Mouse (Mus musculus) hindbrain, embryonic 12.5 days (tissue): ENCODE measurements at regions not wholly inside any gene's neighbourhood (a gene's known extent, or its start where the extent isn't known, plus 50 kb on each side); places are given as distances from the start of the nearest gene placed in this dataset.
A peak's percentile ranks its signal among the peaks of the same experiment; 100 is the strongest.

Experiments
- ATAC-seq: fragments of 200-750 bp; cut with Nextera tagmentation; 2 replicates; pipeline ENCODE4 v1.8.0; 2017; ENCODE audit warnings: moderate TSS enrichment; ENCODE audit not compliant: low FRiP score
- H3K27ac ChIP-seq: fragments of 300-500 bp; sonication (generic); 2 replicates; pipeline ENCODE4 v1.5.1; 2016; ENCODE audit warnings: mild to moderate bottlenecking
- H3K27me3 ChIP-seq: fragments of 300-500 bp; sonication (generic); 2 replicates; pipeline ENCODE4 v1.6.1; 2016; ENCODE audit warnings: mild to moderate bottlenecking
- H3K36me3 ChIP-seq: fragments of 300-500 bp; sonication (generic); 2 replicates; pipeline ENCODE4 v1.6.1; 2016; ENCODE audit warnings: mild to moderate bottlenecking
- H3K4me1 ChIP-seq: fragments of 300-500 bp; sonication (generic); 2 replicates; pipeline ENCODE4 v1.6.1; 2016
- H3K4me2 ChIP-seq: fragments of 300-500 bp; sonication (generic); replicated peaks from 2 replicates; pipeline ENCODE4 v1.6.1; 2016; ENCODE audit warnings: mild to moderate bottlenecking
- H3K4me3 ChIP-seq: fragments of 300-500 bp; sonication (generic); 2 replicates; pipeline ENCODE4 v1.5.1; 2016; ENCODE audit warnings: mild to moderate bottlenecking
- H3K9ac ChIP-seq: fragments of 300-500 bp; sonication (generic); 2 replicates; pipeline ENCODE4 v1.6.1; 2016; ENCODE audit warnings: mild to moderate bottlenecking, moderate library complexity
- H3K9me3 ChIP-seq: fragments of 300-500 bp; sonication (generic); replicated peaks from 2 replicates; pipeline ENCODE4 v1.6.1; 2016; ENCODE audit warnings: mild to moderate bottlenecking
- WGBS: fragments of 180-500 bp; shearing (Covaris S2); methylation state at CpG from one replicate; pipeline ENCODE4 v1.1.7; 2016; 5-methylcytosine and 5-hydroxymethylcytosine counted together

- 59% methylated on average over 4 of the region's 4 CpGs for WGBS
These were observed 171.6 kb upstream of the Cadm1 start for GRCm38 (mm10) chr9:47358400-47358767.

GRCm38 (mm10) chr9:47363086-47363485 lies 166.9 kb upstream of the Cadm1 start:
- H3K4me1 ChIP-seq: peaks cover 30% of the 10 kb centered on the region
- no peaks in the 10 kb centered on the region for H3K9me3 ChIP-seq
- WGBS: 11% methylated on average over 11 of the region's 11 CpGs
- H3K4me3 ChIP-seq: no peak overlapping the region
- peak overlapping the region; percentile 18; the same call in 1 of the 2 replicates for H3K27ac ChIP-seq
- H3K9ac ChIP-seq: no peak overlapping the region
- H3K4me2 ChIP-seq: peak overlapping the region; percentile 2; the same call in 1 of the 2 replicates
- H3K27me3 ChIP-seq: peaks cover 32% of the 10 kb centered on the region
- ATAC-seq: no peak
- no peaks in the 10 kb centered on the region for H3K36me3 ChIP-seq

More at GRCm38 (mm10) chr9:47358400-47358767, 171.6 kb upstream of the Cadm1 start:
- H3K27me3 ChIP-seq: peaks cover 10% of the 10 kb centered on the region; the same call in 1 of the 2 replicates
- peaks cover 22% of the 10 kb centered on the region for H3K4me1 ChIP-seq
- H3K36me3 ChIP-seq: no peaks in the 10 kb centered on the region
- H3K4me2 ChIP-seq: no peak overlapping the region
- H3K27ac ChIP-seq: no peak overlapping the region
- no peak overlapping the region for H3K4me3 ChIP-seq
- no peaks in the 10 kb centered on the region for H3K9me3 ChIP-seq
- H3K9ac ChIP-seq: no peak overlapping the region
- peak; percentile 57; the same call in 1 of the 2 replicates for ATAC-seq

- Histone ChIP-seq H3K9me3 (no peaks in the 10 kb centered on the region), H3K36me3 (no peaks in the 10 kb centered on the region), H3K4me2 (no peak overlapping the region), H3K4me1 (peaks cover 33% of the 10 kb centered on the region), H3K27me3 (peaks cover 32% of the 10 kb centered on the region), H3K27ac (no peak overlapping the region), H3K9ac (no peak overlapping the region), H3K4me3 (no peak overlapping the region)
- no peak for ATAC-seq
- 63% methylated on average over 3 of the region's 3 CpGs for WGBS
These were observed 165.2 kb upstream of the Cadm1 start for GRCm38 (mm10) chr9:47364762-47365161.

- ATAC-seq: peak; percentile 82
These were observed 162.6 kb upstream of the Cadm1 start for GRCm38 (mm10) chr9:47367266-47367957.

GRCm38 (mm10) chr9:47368015-47368901 lies 161.7 kb upstream of the Cadm1 start:
- H3K27ac ChIP-seq: peak overlapping the region; percentile 55
- peak overlapping the region; percentile 28 for H3K4me3 ChIP-seq
- peak; percentile 75 for ATAC-seq
- H3K4me2 ChIP-seq: peak overlapping the region; percentile 63
- peak overlapping the region; percentile 2; the same call in 1 of the 2 replicates for H3K9ac ChIP-seq
- no peaks in the 10 kb centered on the region for H3K36me3 ChIP-seq
- no peaks in the 10 kb centered on the region for H3K9me3 ChIP-seq
- H3K27me3 ChIP-seq: peaks cover 21% of the 10 kb centered on the region
- WGBS: 3% methylated on average over 28 of the region's 31 CpGs
- H3K4me1 ChIP-seq: peaks cover 25% of the 10 kb centered on the region

More at GRCm38 (mm10) chr9:47367266-47367957, 162.6 kb upstream of the Cadm1 start:
- Histone ChIP-seq H3K4me3 (peak overlapping the region; percentile 28; the same call in 1 of the 2 replicates), H3K9ac (no peak overlapping the region), H3K9me3 (no peaks in the 10 kb centered on the region), H3K4me1 (peaks cover 33% of the 10 kb centered on the region), H3K36me3 (no peaks in the 10 kb centered on the region), H3K4me2 (peak overlapping the region; percentile 63), H3K27ac (0 out of 2 replicates have a peak overlapping the region, but pooled peaks have one; percentile 55), H3K27me3 (peaks cover 26% of the 10 kb centered on the region)
- WGBS: 6% methylated on average over 17 of the region's 17 CpGs

- Histone ChIP-seq H3K9ac (no peak overlapping the region), H3K36me3 (no peaks in the 10 kb centered on the region), H3K4me2 (no peak overlapping the region), H3K27ac (no peak overlapping the region), H3K9me3 (no peaks in the 10 kb centered on the region), H3K27me3 (peaks cover under 1% of the 10 kb centered on the region; the same call in 1 of the 2 replicates), H3K4me3 (no peak overlapping the region), H3K4me1 (peaks cover 17% of the 10 kb centered on the region)
- no peak for ATAC-seq
- WGBS: 86% methylated on average over 7 of the region's 7 CpGs
These were observed 157.7 kb upstream of the Cadm1 start for GRCm38 (mm10) chr9:47372296-47372695.

GRCm38 (mm10) chr9:47374086-47374485 lies 155.9 kb upstream of the Cadm1 start:
- H3K27me3 ChIP-seq: peaks cover 4% of the 10 kb centered on the region; the same call in 1 of the 2 replicates
- H3K4me1 ChIP-seq: 0 out of 2 replicates have a peak, but pooled peaks cover under 1% of the 10 kb centered on the region
- no peak for ATAC-seq
- no peak overlapping the region for H3K27ac ChIP-seq
- no peak overlapping the region for H3K4me3 ChIP-seq
- no peaks in the 10 kb centered on the region for H3K9me3 ChIP-seq
- WGBS: 96% methylated on average over 7 of the region's 7 CpGs
- H3K9ac ChIP-seq: no peak overlapping the region
- no peak overlapping the region for H3K4me2 ChIP-seq
- H3K36me3 ChIP-seq: no peaks in the 10 kb centered on the region

GRCm38 (mm10) chr9:47376645-47377044 lies 153.3 kb upstream of the Cadm1 start:
- no peak for ATAC-seq
- H3K27ac ChIP-seq: no peak overlapping the region
- no peaks in the 10 kb centered on the region for H3K4me1 ChIP-seq
- H3K9me3 ChIP-seq: no peaks in the 10 kb centered on the region
- no peak overlapping the region for H3K9ac ChIP-seq
- H3K36me3 ChIP-seq: no peaks in the 10 kb centered on the region
- no peak overlapping the region for H3K4me2 ChIP-seq
- H3K4me3 ChIP-seq: no peak overlapping the region
- WGBS: 86% methylated on average over 1 of the region's 1 CpGs
- H3K27me3 ChIP-seq: peaks cover 4% of the 10 kb centered on the region; the same call in 1 of the 2 replicates

GRCm38 (mm10) chr9:47378541-47378940 lies 151.4 kb upstream of the Cadm1 start:
- no peaks in the 10 kb centered on the region for H3K36me3 ChIP-seq
- H3K27me3 ChIP-seq: peaks cover 4% of the 10 kb centered on the region; the same call in 1 of the 2 replicates
- no peak overlapping the region for H3K4me3 ChIP-seq
- no peaks in the 10 kb centered on the region for H3K4me1 ChIP-seq
- no peak overlapping the region for H3K9ac ChIP-seq
- no peak for ATAC-seq
- H3K4me2 ChIP-seq: no peak overlapping the region
- 83% methylated on average over 5 of the region's 5 CpGs for WGBS
- H3K27ac ChIP-seq: no peak overlapping the region
- H3K9me3 ChIP-seq: no peaks in the 10 kb centered on the region

GRCm38 (mm10) chr9:47380361-47380760 lies 149.6 kb upstream of the Cadm1 start:
- no peak overlapping the region for H3K4me2 ChIP-seq
- peaks cover 11% of the 10 kb centered on the region for H3K4me1 ChIP-seq
- no peaks in the 10 kb centered on the region for H3K36me3 ChIP-seq
- H3K9ac ChIP-seq: no peak overlapping the region
- peaks cover 4% of the 10 kb centered on the region; the same call in 1 of the 2 replicates for H3K27me3 ChIP-seq
- H3K27ac ChIP-seq: no peak overlapping the region
- no peak for ATAC-seq
- H3K4me3 ChIP-seq: no peak overlapping the region
- 79% methylated on average over 7 of the region's 7 CpGs for WGBS
- no peaks in the 10 kb centered on the region for H3K9me3 ChIP-seq

GRCm38 (mm10) chr9:47384185-47384854 lies 145.7 kb upstream of the Cadm1 start:
- peak overlapping the region; percentile 66 for H3K27ac ChIP-seq
- no peak overlapping the region for H3K4me2 ChIP-seq
- H3K27me3 ChIP-seq: no peaks in the 10 kb centered on the region
- no peaks in the 10 kb centered on the region for H3K36me3 ChIP-seq
- H3K9ac ChIP-seq: no peak overlapping the region
- no peaks in the 10 kb centered on the region for H3K9me3 ChIP-seq
- peaks cover 28% of the 10 kb centered on the region for H3K4me1 ChIP-seq
- H3K4me3 ChIP-seq: no peak overlapping the region
- ATAC-seq: peak; percentile 79
- WGBS: 23% methylated on average over 4 of the region's 4 CpGs

GRCm38 (mm10) chr9:47386646-47387045 lies 143.3 kb upstream of the Cadm1 start:
- Histone ChIP-seq H3K4me1 (peaks cover 28% of the 10 kb centered on the region), H3K36me3 (no peaks in the 10 kb centered on the region), H3K9me3 (no peaks in the 10 kb centered on the region), H3K27me3 (peaks cover 2% of the 10 kb centered on the region; the same call in 1 of the 2 replicates), H3K4me2 (no peak overlapping the region), H3K9ac (no peak overlapping the region), H3K27ac (no peak overlapping the region), H3K4me3 (no peak overlapping the region)
- 71% methylated on average over 11 of the region's 11 CpGs for WGBS
- no peak for ATAC-seq
